Comparison of ENCODE assay signal across 39 mouse cellular contexts in genomic region chr4:149459425-149459824, GRCm38 (mm10). TPM values are rescaled to one million over a fixed set of nuclear protein-coding genes. Genes with fewer than 3 reads are reported as not detected.
"Had no signal": no experiment of that assay in that cellular context is flagged by ENCODE, and none has a peak within 500 bp of the region (broad histone marks: within the 10 kb centered on the region; RNA-seq: fewer than 3 reads in every experiment).

No protein-coding gene starts in this region.

- H3K9me3 ChIP-seq: heart, embryonic 13.5 days; heart, embryonic 15.5 days; intestine, embryonic 15.5 days; limb, embryonic 10.5 days; limb, embryonic 12.5 days; liver, embryonic 13.5 days; liver, embryonic 15.5 days had no signal

- H3K9ac ChIP-seq: heart, embryonic 13.5 days; heart, embryonic 15.5 days; hindbrain, embryonic 14.5 days; intestine, embryonic 15.5 days; limb, embryonic 12.5 days; liver, embryonic 13.5 days; liver, embryonic 15.5 days had no signal

- ATAC-seq: hindbrain, embryonic 16.5 days; inflammation-experienced regulatory T-cells, adult 6 months; intestine, embryonic 15.5 days; intestine, postnatal 0 days had no signal

- H3K4me2 ChIP-seq: heart, embryonic 11.5 days; heart, embryonic 13.5 days; heart, embryonic 15.5 days; hindbrain, embryonic 14.5 days; intestine, embryonic 15.5 days; limb, embryonic 12.5 days; liver, embryonic 11.5 days; liver, embryonic 13.5 days; liver, embryonic 15.5 days had no signal

- H3K36me3 ChIP-seq: heart, embryonic 13.5 days; heart, embryonic 15.5 days; intestine, embryonic 15.5 days; limb, embryonic 10.5 days; limb, embryonic 12.5 days; liver, embryonic 13.5 days; liver, embryonic 15.5 days had no signal

- H3K4me3 ChIP-seq: heart, adult 2 months; heart, embryonic 13.5 days; heart, embryonic 15.5 days; intestine, embryonic 15.5 days; limb, embryonic 10.5 days; limb, embryonic 12.5 days; liver, embryonic 13.5 days; liver, embryonic 15.5 days had no signal

- DNase-seq: gastrocnemius, postnatal 14 days; gastrocnemius, postnatal 36 days; heart, adult 11 months; heart, adult 2 months; heart, postnatal 14 days; heart, postnatal 36 days; kidney, adult 18-20 months; kidney, adult 8-10 months; kidney, postnatal 10 days; kidney, postnatal 25 days; kidney, postnatal 4 days; layer of hippocampus, adult 9-11 months; layer of hippocampus, postnatal 36 days; liver; liver, embryonic 13.5 days had no signal

- H3K27ac ChIP-seq: heart, embryonic 13.5 days; heart, embryonic 15.5 days; hindbrain, embryonic 14.5 days; intestine, embryonic 15.5 days; limb, embryonic 10.5 days; limb, embryonic 12.5 days; liver, embryonic 13.5 days; liver, embryonic 15.5 days had no signal

- H3K27me3 ChIP-seq: heart, embryonic 13.5 days; heart, embryonic 15.5 days; intestine, embryonic 15.5 days; limb, embryonic 12.5 days; liver, embryonic 13.5 days; liver, embryonic 15.5 days had no signal

- H3K4me1 ChIP-seq: intestine, embryonic 15.5 days; limb, embryonic 10.5 days; limb, embryonic 12.5 days; liver, embryonic 13.5 days; liver, embryonic 15.5 days had no signal

RNA-seq across cellular contexts. Expression of gene Rbp7, which starts 4.6 kb away (rescaled TPM):
- total RNA-seq: hematopoietic stem cell, adult 5-6 weeks; layer of hippocampus, adult 8-10 months; layer of hippocampus, postnatal 14 days; layer of hippocampus, postnatal 36 days; left cerebral cortex, adult 18-20 months; left cerebral cortex, adult 8-10 months; left cerebral cortex, postnatal 14 days had no signal
- polyA plus RNA-seq: hindbrain, embryonic 11.5 days; hindbrain, embryonic 14.5 days; hindbrain, embryonic 16.5 days; inflammation-experienced regulatory T-cells, adult 6 months; limb, embryonic 10.5 days; limb, embryonic 12.5 days; liver, embryonic 11.5 days; liver, embryonic 13.5 days; liver, embryonic 15.5 days had no signal

RNA-seq across cellular contexts. Expression of gene Tmem274, which starts 17.8 kb away (rescaled TPM):
- total RNA-seq: gastrocnemius, adult 18-20 months; gastrocnemius, adult 8-10 months; gastrocnemius, postnatal 14 days; gastrocnemius, postnatal 36 days; heart, adult 2 months; heart, postnatal 14 days; heart, postnatal 36 days; hematopoietic stem cell, adult 5-6 weeks; layer of hippocampus, adult 8-10 months; layer of hippocampus, postnatal 14 days; layer of hippocampus, postnatal 36 days; left cerebral cortex, adult 18-20 months; left cerebral cortex, adult 8-10 months; left cerebral cortex, postnatal 14 days; left cerebral cortex, postnatal 36 days had no signal
- polyA plus RNA-seq: gonadal fat pad, adult 2 months; heart, adult 2 months; heart, embryonic 11.5 days; heart, embryonic 13.5 days; hindbrain, embryonic 11.5 days; hindbrain, embryonic 14.5 days; hindbrain, embryonic 16.5 days; intestine, embryonic 15.5 days; intestine, postnatal 0 days; limb, embryonic 14.5 days; liver, embryonic 11.5 days; liver, embryonic 13.5 days; liver, embryonic 15.5 days had no signal
